Mouse (Mus musculus): ENCODE data around the gene Arf6. TPM values are rescaled to one million over a fixed set of nuclear protein-coding genes. Genes with fewer than 3 reads are reported as not detected.

The Arf6 gene
- polyA plus RNA-seq (2012; rRNA removed) (106 and 118 TPM in 2 replicates), polyA plus RNA-seq (2014; fragmentation: Nextera tagmentation; extraction: Ambion mirVana) (81.4 and 82.2 TPM in 2 replicates)

GRCm38 (mm10) chr12:69371854-69372671 lies at the start of gene Arf6, which contains the start of gene Gm9887:
Gene Arf6, plus strand, starts transcription at chr12:69372150.
Gene Gm9887, minus strand, starts transcription at chr12:69372458.
- peak; percentile 93 for ATAC-seq (ENCODE audit: low FRiP score, low read depth)
- peak; percentile 94 for DNase-seq (ENCODE audit: low spot score)
- peak within 1 kb of the TSS; percentile 100 for H3K4me3 ChIP-seq (replicated peaks; ENCODE audit: low read length)
- H3K9me3 ChIP-seq (ENCODE audit: control insufficient read depth, low read length): no peaks in the 10 kb centered on the region
- peaks cover 19% of the 10 kb centered on the region for H3K36me3 ChIP-seq (ENCODE audit: control insufficient read depth, insufficient read depth, low read length)
- H3K4me1 ChIP-seq (ENCODE audit: control insufficient read depth, insufficient read depth, low read length): peaks cover 24% of the 10 kb centered on the region
- H3K4me2 ChIP-seq (replicated peaks; ENCODE audit: low read depth, low read length, severe bottlenecking): peak within 1 kb of the TSS; percentile 92
- no peaks in the 10 kb centered on the region for H3K27me3 ChIP-seq (ENCODE audit: control insufficient read depth, insufficient read depth, low read length)
- WGBS: under 1% methylated on average over 63 of the region's 121 CpGs
- H3K9ac ChIP-seq (ENCODE audit: low read depth, low read length, severe bottlenecking): peak within 1 kb of the TSS; percentile 95
- peak within 1 kb of the TSS; percentile 97 for H3K27ac ChIP-seq (replicated peaks; ENCODE audit: low read depth, low read length)
- TF ChIP-seq POLR2A (IDR thresholded peaks at IDR 0.05; ENCODE audit: borderline replicate concordance, extremely low read depth, insufficient read depth, insufficient read length): peak; percentile 70; the same call in 1 of the 2 replicates

GRCm38 (mm10) chr12:69331187-69331586 lies 40.8 kb upstream of the Arf6 start:
- DNase-seq (ENCODE audit: low spot score) (no peak), ATAC-seq (ENCODE audit: low FRiP score, low read depth) (no peak)
- Histone ChIP-seq H3K9ac (ENCODE audit: low read depth, low read length, severe bottlenecking) (no peak overlapping the region), H3K27me3 (ENCODE audit: control insufficient read depth, insufficient read depth, low read length) (no peaks in the 10 kb centered on the region), H3K36me3 (ENCODE audit: control insufficient read depth, insufficient read depth, low read length) (peaks cover 78% of the 10 kb centered on the region), H3K27ac (replicated peaks; ENCODE audit: low read depth, low read length) (no peak overlapping the region), H3K9me3 (ENCODE audit: control insufficient read depth, low read length) (no peaks in the 10 kb centered on the region), H3K4me1 (ENCODE audit: control insufficient read depth, insufficient read depth, low read length) (no peaks in the 10 kb centered on the region), H3K4me2 (replicated peaks; ENCODE audit: low read depth, low read length, severe bottlenecking) (no peak overlapping the region), H3K4me3 (replicated peaks; ENCODE audit: low read length) (no peak overlapping the region)
- WGBS: 92% methylated on average over 3 of the region's 3 CpGs
- TF ChIP-seq POLR2A (IDR thresholded peaks at IDR 0.05; ENCODE audit: borderline replicate concordance, extremely low read depth, insufficient read depth, insufficient read length): no peak

GRCm38 (mm10) chr12:69332147-69332546 lies 39.8 kb upstream of the Arf6 start:
- no peaks in the 10 kb centered on the region for H3K4me1 ChIP-seq (ENCODE audit: control insufficient read depth, insufficient read depth, low read length)
- no peak overlapping the region for H3K27ac ChIP-seq (replicated peaks; ENCODE audit: low read depth, low read length)
- 92% methylated on average over 1 of the region's 1 CpGs for WGBS
- H3K9ac ChIP-seq (ENCODE audit: low read depth, low read length, severe bottlenecking): no peak overlapping the region
- H3K4me2 ChIP-seq (replicated peaks; ENCODE audit: low read depth, low read length, severe bottlenecking): no peak overlapping the region
- H3K36me3 ChIP-seq (ENCODE audit: control insufficient read depth, insufficient read depth, low read length): peaks cover 80% of the 10 kb centered on the region
- DNase-seq (ENCODE audit: low spot score) (no peak), ATAC-seq (ENCODE audit: low FRiP score, low read depth) (no peak)
- H3K9me3 ChIP-seq (ENCODE audit: control insufficient read depth, low read length): no peaks in the 10 kb centered on the region
- no peaks in the 10 kb centered on the region for H3K27me3 ChIP-seq (ENCODE audit: control insufficient read depth, insufficient read depth, low read length)
- no peak overlapping the region for H3K4me3 ChIP-seq (replicated peaks; ENCODE audit: low read length)
- no peak for TF ChIP-seq POLR2A (IDR thresholded peaks at IDR 0.05; ENCODE audit: borderline replicate concordance, extremely low read depth, insufficient read depth, insufficient read length)

GRCm38 (mm10) chr12:69333547-69333946 lies 38.4 kb upstream of the Arf6 start:
- H3K4me1 ChIP-seq (ENCODE audit: control insufficient read depth, insufficient read depth, low read length): no peaks in the 10 kb centered on the region
- H3K36me3 ChIP-seq (ENCODE audit: control insufficient read depth, insufficient read depth, low read length): peaks cover 79% of the 10 kb centered on the region
- H3K4me3 ChIP-seq (replicated peaks; ENCODE audit: low read length): no peak overlapping the region
- WGBS: 89% methylated on average over 2 of the region's 2 CpGs
- peak; percentile 12 for DNase-seq (ENCODE audit: low spot score)
- no peaks in the 10 kb centered on the region for H3K27me3 ChIP-seq (ENCODE audit: control insufficient read depth, insufficient read depth, low read length)
- no peak overlapping the region for H3K9ac ChIP-seq (ENCODE audit: low read depth, low read length, severe bottlenecking)
- no peak for TF ChIP-seq POLR2A (IDR thresholded peaks at IDR 0.05; ENCODE audit: borderline replicate concordance, extremely low read depth, insufficient read depth, insufficient read length)
- no peaks in the 10 kb centered on the region for H3K9me3 ChIP-seq (ENCODE audit: control insufficient read depth, low read length)
- no peak for ATAC-seq (ENCODE audit: low FRiP score, low read depth)
- no peak overlapping the region for H3K27ac ChIP-seq (replicated peaks; ENCODE audit: low read depth, low read length)
- H3K4me2 ChIP-seq (replicated peaks; ENCODE audit: low read depth, low read length, severe bottlenecking): no peak overlapping the region

- no peak overlapping the region for H3K27ac ChIP-seq (replicated peaks; ENCODE audit: low read depth, low read length)
- no peaks in the 10 kb centered on the region for H3K9me3 ChIP-seq (ENCODE audit: control insufficient read depth, low read length)
- H3K9ac ChIP-seq (ENCODE audit: low read depth, low read length, severe bottlenecking): no peak overlapping the region
- no peak for TF ChIP-seq POLR2A (IDR thresholded peaks at IDR 0.05; ENCODE audit: borderline replicate concordance, extremely low read depth, insufficient read depth, insufficient read length)
- no peaks in the 10 kb centered on the region for H3K4me1 ChIP-seq (ENCODE audit: control insufficient read depth, insufficient read depth, low read length)
- no peak for ATAC-seq (ENCODE audit: low FRiP score, low read depth)
- 92% methylated on average over 2 of the region's 2 CpGs for WGBS
- H3K4me3 ChIP-seq (replicated peaks; ENCODE audit: low read length): no peak overlapping the region
- DNase-seq (ENCODE audit: low spot score): no peak
- no peaks in the 10 kb centered on the region for H3K27me3 ChIP-seq (ENCODE audit: control insufficient read depth, insufficient read depth, low read length)
- no peak overlapping the region for H3K4me2 ChIP-seq (replicated peaks; ENCODE audit: low read depth, low read length, severe bottlenecking)
- peaks cover 80% of the 10 kb centered on the region for H3K36me3 ChIP-seq (ENCODE audit: control insufficient read depth, insufficient read depth, low read length)
These were observed 22.0 kb upstream of the Arf6 start for GRCm38 (mm10) chr12:69349928-69350327.
